Mouse (Mus musculus): ENCODE results near the gene Ubb.
A peak's percentile ranks its signal among the peaks of the same experiment; 100 is the strongest.

Ubb gene

GRCm38 (mm10) chr11:62584671-62585206 lies 33.8 kb downstream of the Ubb start:
- no peak for DNase-seq (ENCODE audit: low read depth)

- DNase-seq (ENCODE audit: low read depth): no peak
Observed at GRCm38 (mm10) chr11:62587034-62587433, 36.1 kb downstream of the Ubb start.

- DNase-seq (ENCODE audit: low read depth): no peak
Observed at GRCm38 (mm10) chr11:62589391-62589790, 38.4 kb downstream of the Ubb start.

GRCm38 (mm10) chr11:62591026-62591425 lies 40.1 kb downstream of the Ubb start:
- no peak for DNase-seq (ENCODE audit: low read depth)

GRCm38 (mm10) chr11:62591904-62592575 lies 41.1 kb downstream of the Ubb start:
- DNase-seq (ENCODE audit: low read depth): no peak

- peak; percentile 63 for DNase-seq (ENCODE audit: low read depth)
Observed at GRCm38 (mm10) chr11:62598571-62598970, 47.6 kb downstream of the Ubb start.

- no peak for DNase-seq (ENCODE audit: low read depth)
Observed at GRCm38 (mm10) chr11:62601732-62602618, 51.0 kb downstream of the Ubb start.
